Mouse (Mus musculus): ENCODE data around the gene Vax1. TPM values are rescaled to one million over a fixed set of nuclear protein-coding genes. Genes with fewer than 3 reads are reported as not detected.
A peak's percentile ranks its signal among the peaks of the same experiment; 100 is the strongest.

Vax1 gene
- total RNA-seq, 2 experiments from 2014 or later: not detected

DNA sequence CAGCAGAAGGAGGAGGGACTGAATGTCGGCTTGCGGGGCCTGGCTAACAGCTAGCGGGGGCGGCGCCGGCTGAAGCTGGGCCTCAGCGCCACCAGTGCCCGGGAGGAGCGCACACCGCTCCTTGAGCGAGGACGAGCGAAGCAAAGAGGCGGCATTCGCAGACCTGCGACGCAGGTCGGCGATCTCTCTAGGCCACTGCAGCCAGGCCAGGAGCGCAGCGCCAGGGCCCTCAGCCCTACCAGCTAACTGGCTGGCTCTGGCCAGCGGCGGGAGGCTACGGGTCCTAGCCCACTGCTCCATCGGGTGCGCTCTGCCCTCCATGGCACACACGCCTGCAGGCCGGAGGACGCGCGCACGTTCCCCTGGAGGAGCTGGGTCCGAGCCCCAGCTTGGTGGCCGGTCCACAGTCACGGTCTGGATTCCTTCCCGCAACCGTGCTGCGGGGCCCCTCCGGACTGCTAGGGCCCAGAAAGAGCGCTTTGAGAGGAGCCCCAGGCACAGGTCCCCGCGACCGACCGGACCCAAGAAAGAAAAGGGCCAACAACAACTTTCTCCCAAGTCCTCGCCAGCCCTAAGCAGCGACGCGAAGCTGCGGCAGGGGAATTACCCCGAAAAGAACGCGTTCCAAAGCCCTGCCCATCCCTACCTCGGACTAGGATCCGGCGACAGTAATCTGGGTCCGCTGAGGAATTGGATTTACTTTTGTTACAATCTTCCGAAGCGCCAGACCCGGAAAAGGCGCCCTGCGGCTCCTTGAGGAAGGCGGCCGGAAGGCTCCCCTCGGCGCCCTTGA lies 517 bp downstream of the Vax1 start:
- peak; percentile 9 for DNase-seq

DNA sequence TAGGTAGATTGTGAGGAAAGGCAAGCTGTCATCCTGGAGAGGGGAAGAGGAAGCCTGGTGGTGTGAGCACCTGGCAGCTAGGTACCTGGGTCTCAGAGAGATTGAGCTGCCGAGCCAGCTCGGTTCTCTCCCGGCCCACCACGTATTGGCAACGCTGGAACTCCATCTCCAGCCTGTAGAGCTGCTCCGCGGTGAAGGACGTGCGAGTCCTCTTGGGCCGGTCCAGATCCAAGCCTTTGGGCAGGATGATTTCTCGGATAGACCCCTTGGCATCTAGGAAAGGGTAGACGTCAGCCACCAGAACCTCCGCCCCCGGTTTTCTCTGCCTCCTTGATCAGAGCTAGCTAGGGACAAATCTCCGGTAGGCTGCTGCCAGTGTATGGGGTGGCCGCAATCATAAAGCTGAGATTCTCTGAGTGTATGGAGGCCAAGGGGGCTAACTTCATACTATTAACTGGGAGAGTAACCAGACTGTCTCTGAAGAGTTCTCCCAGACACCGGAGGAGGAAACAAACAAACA lies 1.4 kb downstream of the Vax1 start:
- DNase-seq: no peak

DNA sequence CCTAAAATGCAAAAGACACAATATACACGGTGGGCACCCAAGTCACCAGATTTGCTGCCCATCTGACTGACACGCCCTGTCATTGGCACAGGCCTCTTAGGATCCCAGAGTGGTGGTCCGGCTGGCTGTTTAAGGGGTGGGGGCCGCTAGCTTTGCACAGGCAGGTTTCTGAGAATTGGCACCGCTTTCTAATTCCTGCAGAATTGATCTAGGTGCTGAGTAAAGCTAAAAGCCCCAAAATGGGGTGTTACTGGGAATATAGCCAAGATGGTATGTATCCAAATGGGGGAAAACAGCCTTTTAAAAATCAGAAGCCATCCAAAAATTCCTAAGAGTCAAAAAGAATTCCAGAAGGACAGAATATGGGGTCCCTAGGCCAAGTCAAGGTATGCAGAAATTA lies 2.0 kb downstream of the Vax1 start:
- no peak for DNase-seq

DNA sequence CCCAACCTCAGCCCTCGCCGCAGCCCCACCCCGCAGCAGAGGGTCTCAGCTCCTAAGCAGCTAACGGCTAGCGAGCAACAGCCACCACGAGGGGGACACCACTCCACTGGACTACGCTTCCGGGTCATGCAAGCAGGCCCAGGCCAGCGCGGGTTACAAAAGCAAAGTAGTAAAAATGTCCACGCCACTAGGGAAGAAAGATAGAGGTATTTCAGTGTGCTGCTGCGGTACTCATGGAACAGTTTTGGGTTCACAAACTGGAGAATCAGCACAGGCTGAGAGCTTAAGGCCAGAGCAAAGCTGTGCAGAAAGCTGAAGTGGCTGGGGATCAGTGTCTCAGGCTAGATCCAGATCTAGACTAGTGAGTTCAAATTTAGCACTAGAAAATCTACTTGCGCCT lies 3.0 kb downstream of the Vax1 start:
- DNase-seq: no peak

DNA sequence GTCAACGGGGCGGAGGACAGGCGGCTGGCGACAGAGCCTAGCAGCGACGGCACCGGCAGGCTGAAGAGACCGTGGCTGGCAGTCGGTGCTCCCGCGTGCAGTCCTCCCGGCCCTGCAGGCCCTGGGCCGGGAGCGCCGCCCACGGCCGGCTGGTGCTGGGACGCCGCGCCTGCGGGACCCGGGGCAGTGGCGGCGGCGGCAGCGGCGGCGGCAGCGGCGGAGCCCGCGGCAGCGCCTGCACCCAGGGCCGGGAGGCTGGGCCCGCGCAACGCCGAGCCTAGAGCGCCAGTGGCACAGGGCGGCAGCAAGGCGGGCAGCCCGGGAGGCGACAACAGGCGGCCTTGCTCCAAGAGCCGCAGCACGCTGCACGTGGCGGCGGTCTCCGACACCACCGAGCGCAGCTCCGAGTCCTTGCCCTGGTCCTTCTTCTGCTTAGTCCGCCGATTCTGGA lies 3.5 kb downstream of the Vax1 start:
- DNase-seq: peak; percentile 19

DNA sequence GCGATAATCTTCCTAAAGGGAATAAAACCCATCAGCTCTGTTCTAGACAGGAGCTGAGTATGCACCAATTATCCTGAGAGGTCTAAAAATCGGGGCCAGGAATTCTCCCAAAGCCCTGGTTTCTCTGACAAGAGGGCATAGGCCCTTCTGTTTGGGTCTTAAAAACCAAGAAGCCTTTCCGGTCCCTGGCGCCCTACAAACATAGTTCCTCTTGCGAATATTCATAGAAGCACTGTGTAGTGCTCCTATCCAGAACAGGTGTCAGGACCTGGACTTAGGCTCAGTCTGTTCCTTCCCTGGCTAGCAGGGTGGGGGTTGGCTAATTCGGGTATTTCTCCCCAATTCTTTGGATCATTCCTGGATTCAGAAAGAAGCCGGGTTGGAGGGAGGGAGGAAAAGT lies 4.3 kb downstream of the Vax1 start:
- DNase-seq: no peak

DNA sequence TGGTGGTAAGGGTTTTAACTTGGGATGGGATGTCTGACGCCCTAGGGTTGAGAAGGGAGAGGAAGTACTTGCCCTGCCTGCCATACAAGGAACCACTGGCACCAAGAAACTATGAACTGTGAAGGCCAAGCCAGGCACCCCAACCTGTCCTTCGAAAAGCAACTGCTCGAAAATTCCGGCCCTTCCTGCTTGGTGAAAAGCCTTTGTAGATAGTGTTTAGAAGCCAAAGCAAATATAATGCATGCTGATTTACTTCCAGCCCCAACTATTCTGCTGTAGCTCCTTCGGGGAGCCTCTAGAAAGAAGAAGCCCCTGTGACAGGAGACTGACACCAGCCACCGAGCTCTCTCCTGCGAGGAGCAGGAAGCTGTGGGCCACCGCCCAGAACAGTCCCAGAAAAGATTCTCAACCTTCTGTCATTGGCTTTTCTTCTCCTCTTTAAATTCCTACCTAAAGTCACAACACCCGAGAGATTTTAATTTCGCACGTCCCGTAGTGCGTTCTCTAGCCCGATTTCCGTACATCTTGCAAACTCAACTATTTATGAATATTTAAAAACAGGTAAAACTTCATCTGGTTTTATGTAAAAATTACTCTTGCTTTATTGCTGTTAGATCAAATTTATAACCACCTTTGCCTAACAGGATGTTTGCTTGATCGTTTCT lies 4.8 kb downstream of the Vax1 start:
- no peak for DNase-seq

DNA sequence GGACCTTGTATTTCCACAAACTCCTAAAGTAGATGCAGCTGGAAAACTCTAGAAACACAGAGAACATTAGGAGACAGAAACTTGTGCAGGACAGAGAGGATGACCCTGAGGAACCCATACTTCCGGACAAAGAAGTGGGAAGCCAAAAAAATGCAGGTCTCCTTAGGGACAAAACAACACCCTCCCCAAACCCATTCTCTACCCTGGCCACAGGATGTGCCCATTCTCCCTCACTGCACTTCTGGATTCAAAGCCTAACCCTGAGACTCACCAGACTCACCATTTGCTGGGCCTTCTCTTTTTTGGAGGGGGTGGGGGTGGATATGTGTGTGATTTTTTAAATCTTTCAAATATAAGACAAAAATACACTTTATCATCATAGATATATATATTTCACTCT lies 5.7 kb downstream of the Vax1 start:
- DNase-seq: no peak

DNA sequence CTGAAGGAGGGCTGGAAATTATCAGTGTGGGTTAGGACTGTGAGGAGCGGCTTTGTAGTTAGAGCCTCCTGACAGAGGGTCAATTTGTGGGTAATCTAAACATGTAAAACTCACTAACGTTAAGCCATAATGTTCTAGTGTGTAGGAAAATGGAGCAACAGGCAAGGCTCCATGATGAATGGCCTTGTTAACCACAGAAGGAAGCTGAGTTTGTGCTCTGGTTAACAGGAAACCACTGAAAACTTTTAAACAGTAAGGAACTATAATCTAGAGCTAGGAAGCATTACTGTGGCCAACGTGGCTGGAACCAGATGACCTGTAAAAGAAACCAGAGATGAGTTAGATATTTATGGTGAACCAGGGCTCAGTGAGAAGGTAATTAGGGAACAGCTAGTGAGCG lies 13.2 kb downstream of the Vax1 start:
- DNase-seq: no peak

DNA sequence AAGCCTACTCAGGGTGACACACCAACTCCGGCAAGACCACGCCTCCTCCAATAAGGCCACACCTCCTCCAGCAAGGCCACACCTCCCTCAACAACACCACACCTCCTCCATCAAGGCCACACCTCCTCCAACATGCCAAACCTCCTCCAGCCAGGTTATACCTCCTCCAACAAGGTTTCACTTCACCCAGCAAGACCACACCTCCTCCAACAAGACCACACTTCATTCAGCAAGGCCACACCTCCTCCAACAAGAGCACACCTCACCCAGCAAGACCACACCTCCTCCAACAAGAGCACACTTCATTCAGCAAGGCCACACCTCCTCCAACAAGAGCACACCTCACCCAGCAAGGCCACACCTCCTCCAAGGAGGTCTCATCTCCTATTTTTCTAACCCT lies 15.7 kb downstream of the Vax1 start:
- DNase-seq: no peak

DNA sequence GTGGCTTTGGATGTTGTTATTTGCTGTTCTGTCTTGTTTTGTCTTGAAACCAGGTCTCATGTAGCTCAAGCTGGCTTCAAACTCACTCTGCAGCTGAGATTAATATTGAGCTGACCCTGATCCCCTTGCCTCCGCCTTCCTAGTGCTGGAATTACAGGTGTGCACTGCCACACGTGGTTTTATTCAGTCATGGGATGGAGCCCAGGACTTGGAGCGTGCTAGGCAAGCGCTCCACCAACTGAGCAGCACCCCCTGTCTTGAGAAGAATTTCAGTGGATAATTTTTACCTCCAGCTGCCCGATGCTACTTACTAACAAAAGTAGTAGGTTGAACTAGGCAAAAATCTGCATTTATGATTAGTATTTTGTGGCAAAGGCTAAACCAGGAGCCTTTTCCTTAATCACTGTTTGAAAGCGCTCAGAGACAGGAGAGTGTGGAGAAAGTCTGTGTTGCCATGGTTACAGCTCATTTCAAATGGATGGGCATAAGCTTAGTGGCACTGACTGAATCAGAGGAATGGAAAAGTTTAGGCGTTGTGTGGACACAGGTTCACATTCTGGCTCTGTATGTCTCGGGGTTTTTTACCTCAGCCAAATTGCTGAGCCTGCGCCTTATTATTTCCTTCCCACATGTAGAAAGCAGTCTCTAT lies 24.2 kb downstream of the Vax1 start:
- DNase-seq: no peak

DNA sequence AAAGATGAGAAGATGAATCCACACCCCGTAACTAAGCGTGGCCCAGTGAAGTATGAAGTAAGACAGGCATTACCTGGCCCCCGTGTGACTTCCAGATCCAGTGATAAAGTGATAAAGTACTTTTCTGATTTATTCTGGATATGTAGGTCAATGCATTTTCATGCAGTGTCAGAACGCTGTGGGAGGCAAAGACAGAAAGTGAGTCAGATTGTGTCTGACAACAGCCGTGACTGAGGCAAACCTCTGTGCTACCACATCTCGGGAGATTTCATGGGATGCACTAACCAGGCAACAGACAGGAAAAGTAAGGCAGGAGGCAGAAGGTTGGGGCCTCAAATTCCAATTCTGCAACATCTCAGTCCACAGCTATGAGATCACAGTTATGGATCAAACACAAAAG lies 24.8 kb downstream of the Vax1 start:
- DNase-seq: no peak

DNA sequence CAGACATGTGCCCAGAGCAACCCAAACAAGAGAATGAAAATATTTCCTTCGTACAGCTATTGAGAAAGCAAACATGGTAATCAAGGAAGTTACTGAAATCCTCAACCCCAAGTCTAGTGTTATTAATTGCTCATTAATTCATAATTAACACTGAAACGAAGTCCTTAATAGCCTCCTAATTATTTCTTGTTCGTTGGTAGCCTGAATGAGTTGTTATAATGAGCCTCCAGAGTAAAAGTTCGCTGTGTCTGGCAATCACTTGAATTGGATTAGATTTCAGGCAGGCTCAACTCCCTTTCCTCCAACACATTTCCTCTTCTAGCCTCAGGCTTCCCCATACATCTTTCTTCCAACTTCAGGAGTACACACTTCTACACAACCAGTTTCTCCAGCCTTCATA lies 27.6 kb downstream of the Vax1 start:
- no peak for DNase-seq

DNA sequence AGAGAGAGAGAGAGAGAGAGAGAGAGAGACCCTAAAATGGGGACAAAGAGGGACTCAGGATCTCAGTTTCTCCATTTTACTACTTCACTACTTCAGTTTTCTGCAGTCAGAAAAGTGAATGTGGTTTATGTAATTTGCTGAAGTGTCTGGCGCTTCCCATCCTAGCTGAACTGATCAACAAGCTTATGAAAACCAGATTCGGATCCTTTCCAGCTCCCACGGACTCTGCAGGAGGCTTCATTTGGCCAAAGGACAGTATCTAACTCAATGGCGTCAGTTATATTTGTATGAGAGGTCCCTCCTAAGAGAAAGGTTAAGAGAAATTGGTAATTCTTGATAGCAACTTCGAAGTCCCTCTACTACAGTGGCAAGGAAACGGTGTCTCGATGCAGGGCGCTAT lies 34.5 kb downstream of the Vax1 start:
- no peak for DNase-seq

DNA sequence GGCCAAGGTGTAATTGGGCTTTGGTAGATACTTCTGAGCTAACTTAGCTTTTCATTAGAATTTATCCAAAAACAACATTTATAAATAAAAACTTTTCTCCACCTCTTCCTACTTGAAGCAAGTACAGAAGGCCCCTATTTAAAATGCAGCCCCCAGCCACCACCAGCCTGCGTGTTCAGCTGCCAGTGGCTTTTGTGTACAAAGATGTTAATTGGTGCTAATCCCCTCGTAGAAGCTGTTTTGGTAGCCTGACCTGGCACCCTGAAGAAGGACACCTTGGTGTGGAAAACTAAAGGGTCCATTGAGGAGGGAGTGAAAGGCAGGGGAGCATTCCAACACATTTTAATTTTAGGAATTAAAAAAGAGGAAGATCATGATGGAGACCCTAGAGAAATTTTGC lies 34.9 kb downstream of the Vax1 start:
- DNase-seq: no peak

DNA sequence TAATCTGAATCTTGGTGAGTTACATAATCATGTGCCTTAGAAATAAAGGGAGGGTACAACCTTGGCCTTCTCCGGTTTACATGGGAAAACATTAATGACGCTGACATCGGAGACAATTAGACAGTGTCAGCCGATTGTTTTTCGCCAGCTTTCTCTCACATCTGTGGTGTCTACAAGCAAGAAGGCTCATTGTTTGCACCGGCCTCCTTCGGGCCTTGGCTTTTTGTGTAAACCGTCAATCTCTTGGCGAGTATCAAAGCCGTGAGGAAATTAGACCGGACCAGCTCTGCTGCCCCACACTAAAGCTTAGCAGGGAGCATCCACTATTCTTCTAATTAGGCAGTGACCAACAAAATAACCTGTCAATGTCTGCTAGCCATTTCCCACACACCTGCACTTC lies 36.7 kb downstream of the Vax1 start:
- no peak for DNase-seq

DNA sequence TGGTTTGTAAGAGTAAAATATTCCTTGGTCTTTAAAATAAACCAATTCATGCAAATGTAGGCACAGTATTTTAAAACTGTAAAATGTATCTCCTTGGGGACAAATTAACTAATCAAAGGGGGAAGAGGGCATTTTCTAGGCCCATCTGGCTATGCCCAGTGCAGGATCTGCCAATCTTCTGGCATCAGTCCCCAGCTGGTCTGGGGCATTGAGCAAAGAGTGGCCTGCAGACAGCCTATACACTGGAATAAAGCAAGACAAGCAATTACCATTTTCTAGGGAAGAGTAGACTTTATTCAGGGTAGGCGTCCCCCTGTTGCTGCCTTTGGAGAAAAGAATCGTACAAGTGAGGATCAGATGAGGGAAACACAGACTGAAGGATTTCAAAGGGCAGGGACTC lies 40.2 kb downstream of the Vax1 start:
- DNase-seq: no peak

DNA sequence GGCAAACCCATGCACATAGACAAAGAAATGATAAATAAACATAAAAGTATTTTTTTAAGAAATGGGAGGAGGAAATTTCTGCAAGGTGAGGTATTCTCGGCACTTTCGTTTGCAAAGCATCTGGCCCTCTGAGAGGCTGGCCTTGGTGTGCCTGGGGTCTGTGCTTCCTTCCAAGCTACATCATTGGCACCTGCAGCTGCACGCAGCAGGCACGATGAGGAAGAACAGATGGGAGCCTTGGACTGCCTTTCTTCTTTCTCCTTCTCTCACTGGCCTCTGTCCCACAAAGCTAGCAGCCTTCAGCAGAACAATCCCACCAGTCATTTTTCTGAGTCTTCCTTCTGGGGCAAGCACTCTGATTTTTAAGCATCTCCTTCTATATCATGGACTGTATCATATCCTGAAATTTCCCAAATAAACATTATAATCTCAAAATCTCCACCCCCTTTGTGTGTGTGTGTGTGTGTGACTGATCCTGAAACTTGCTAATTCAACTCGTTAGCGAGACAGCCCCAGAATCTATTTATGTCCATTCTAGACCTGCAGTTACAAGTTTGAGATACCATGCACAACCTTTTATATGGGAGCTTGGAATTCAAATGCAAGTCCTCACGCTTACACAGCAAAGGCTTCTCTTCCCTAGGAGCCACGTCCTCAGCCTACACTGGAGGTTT lies 41.2 kb downstream of the Vax1 start:
- DNase-seq: no peak

DNA sequence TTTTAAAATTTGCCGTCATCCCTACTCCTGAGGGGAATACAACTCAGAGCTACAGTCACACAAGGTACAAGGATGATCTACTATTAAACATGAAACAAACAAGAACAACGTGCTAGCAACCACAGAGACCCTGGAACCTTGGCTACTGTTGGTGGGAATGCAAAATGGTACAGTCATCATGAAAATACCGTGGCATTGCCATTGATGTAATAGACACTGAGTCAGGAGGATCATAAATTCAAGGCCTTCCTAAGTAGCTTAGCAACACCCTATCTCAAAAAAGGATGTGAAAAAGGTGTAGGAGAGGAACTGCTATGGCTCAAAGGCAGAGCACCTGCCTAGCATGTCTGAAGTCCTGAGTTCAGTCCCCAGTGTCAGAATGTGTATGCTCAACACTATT lies 42.4 kb downstream of the Vax1 start:
- DNase-seq: no peak

Measured in heart, postnatal 4 days (tissue).